Mouse (Mus musculus) embryo, embryonic 10.5 days (tissue): ENCODE measurements around the gene Ifnz.
"Not testable (repeated sequence)": the region's sequence is repeated elsewhere in the genome, so short reads cannot be mapped to it uniquely, and the experiment has no call there.

ENCODE experiments used
- DNase-seq: peaks from one replicate; pipeline ENCODE4 v3.0.0-alpha.2; 2015; ENCODE audit warnings: low spot score

Gene Ifnz

DNA sequence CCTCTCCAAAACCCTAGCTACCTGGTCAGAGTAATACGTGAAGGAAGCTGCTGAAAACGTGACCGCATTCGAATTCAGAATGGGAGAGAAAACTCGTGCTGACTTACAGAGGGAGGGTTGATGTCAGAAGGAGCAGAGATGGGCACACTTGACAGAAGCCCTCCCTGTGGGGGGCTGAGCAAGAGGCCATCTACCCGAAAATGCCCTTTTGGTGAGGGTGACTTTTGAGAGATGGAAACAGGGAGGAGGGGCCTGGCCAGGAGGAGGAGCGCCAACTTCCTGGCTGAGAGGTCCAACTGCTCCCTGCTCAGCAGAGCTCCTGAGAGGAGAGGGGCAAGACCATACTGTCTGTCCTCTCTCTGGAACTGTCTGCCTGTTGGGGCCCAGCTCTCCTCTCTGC lies at the start of gene Ifnz:
Ifnz (plus strand) TSS at position 301 of the 400 bp plus-strand sequence.
- not testable (repeated sequence) for DNase-seq

DNA sequence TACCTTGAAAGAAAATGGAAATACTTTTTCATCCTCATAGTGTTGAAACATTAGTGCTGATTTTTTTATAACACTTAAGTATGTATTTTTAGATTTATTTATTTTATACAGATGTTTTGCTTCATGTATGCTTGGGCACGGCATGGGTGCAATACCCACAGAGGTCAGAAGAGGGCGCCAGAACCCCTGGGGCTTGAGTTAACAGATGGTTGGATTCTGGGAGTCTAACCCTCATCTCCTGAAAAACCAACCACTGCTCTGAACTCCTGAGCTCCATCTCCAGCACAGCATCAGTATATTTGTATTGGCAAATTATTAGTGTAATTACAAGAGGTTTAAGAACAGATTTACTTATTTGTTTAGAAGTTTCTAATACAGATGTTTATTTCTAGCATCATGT lies 43.5 kb upstream of the Ifnz start:
- peak; percentile 86 for DNase-seq

DNA sequence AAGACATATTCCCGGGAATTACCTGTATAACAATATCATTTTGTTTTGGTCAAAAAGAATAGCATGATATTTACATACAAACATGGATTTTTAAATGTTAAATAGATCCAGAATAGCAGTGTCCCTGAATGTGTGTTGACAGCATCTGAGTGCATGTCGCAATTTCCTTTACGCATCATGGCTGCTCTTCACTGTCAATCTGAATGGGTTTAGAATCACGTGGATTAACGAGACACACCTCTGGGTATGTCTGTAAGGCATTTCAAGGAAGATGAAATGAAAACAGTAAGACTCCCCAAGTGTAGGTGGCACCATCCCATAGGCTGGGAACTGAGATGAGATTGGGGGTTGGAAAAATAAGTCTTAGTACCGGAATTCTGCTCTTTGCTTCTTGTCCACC lies 42.9 kb upstream of the Ifnz start:
- no peak for DNase-seq

DNA sequence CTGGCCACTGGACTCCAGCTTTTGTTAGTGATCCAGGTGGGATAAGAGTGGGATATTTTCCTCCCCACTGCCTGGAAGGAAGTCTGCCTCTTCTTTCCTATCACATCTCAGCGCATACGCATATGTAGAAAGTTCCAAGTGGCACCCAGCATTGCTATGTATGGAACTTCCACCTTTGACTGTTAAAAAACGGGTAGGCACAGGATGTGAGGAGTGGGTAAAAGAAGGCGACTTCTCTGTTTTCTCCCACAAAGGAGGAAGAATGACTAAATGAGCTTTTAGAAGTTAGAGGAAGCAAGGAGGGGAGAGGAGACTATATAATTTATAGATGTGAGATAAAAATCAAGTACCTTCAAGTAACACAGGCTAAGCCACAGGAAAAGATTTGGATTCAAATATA lies 40.5 kb upstream of the Ifnz start:
- DNase-seq = no peak

DNA sequence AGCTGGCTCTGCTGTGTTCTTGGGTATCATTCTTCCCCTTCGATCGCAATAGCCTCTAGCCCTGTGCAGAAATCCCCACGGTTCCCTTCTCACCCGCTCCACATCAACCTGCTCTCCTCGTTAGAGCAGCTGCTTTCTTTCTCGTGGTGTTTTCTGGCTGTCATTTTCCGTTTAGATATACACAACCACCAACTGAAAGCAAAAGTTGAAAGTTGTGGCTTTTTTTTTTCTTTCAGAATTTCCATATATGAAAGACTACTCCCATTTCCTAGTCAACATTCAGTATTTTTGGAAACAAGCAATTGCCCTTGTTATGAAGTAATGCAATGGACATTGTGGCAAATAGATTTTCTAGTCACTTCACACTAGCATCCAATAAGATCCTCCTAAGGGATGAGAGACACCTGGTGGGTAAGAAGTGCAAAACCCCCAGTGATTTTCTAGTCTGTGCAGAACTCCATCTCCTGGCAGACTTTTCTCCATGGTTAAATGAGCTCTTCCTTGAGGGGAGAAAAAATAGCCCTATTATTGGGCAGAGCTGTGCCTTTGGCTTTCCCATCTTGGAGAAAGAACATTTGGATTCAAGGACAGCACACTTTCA lies 39.1 kb upstream of the Ifnz start:
- no peak for DNase-seq

DNA sequence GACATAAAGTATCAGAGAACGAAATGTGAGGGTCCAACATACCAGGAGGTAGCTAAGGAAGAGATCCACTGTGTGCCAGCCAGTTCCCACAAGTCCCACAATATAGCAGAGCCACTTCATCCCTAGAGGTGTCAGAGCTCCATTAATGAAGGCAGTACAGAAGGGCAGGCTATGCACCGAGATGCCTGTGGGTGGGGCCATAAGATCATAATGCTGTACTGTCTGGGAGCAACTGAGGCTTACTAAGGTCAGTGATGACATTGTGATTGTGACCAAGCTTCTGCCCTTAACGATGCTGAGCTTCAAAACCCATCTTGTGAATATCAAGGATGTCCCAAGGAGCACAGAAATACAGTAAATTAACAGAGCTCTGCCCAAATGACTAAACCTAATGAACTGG lies 37.7 kb upstream of the Ifnz start:
- no peak for DNase-seq

DNA sequence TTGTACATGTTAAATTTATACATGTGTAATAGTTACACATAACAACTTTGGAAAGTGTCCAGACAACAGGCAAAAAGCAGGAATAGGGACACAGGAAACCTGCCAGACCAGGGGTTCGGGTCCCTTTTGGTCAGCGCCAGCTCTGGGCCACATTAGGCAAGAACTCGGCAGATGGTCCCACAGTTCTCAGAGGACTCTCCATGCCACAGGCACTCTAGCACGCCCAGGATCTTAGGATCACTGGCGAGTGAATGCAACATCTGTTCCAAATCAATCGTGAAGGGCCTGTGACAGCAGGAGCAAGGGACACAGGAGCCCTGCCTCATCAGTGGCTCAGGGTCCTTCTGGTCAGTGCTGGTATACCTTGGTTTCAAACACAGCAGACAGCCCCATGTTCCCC lies 32.0 kb upstream of the Ifnz start:
- no peak for DNase-seq

DNA sequence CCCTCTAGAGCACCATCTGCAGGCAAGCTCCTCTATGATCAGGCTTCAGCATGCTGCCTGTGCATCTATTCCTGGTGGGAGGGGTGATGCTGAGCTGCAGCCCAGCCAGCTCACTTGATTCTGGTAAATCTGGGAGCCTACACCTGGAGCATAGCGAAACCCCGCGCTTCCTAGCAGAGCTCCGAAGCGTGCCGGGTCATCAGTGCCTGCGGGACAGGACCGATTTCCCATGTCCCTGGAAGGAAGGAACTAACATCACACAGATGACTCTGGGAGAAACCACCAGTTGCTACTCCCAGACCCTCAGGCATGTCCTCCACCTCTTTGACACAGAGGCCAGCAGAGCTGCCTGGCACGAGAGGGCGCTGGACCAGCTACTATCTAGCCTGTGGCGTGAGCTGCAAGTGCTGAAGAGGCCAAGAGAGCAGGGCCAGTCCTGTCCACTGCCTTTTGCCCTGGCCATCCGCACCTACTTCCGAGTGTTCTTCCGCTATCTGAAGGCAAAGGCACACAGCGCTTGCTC lies 27.1 kb upstream of the Ifnz start, which contains the start of gene Gm13271:
Gm13271 (plus strand) TSS at position 51 of the 523 bp plus-strand sequence.
- DNase-seq = not testable (repeated sequence)

DNA sequence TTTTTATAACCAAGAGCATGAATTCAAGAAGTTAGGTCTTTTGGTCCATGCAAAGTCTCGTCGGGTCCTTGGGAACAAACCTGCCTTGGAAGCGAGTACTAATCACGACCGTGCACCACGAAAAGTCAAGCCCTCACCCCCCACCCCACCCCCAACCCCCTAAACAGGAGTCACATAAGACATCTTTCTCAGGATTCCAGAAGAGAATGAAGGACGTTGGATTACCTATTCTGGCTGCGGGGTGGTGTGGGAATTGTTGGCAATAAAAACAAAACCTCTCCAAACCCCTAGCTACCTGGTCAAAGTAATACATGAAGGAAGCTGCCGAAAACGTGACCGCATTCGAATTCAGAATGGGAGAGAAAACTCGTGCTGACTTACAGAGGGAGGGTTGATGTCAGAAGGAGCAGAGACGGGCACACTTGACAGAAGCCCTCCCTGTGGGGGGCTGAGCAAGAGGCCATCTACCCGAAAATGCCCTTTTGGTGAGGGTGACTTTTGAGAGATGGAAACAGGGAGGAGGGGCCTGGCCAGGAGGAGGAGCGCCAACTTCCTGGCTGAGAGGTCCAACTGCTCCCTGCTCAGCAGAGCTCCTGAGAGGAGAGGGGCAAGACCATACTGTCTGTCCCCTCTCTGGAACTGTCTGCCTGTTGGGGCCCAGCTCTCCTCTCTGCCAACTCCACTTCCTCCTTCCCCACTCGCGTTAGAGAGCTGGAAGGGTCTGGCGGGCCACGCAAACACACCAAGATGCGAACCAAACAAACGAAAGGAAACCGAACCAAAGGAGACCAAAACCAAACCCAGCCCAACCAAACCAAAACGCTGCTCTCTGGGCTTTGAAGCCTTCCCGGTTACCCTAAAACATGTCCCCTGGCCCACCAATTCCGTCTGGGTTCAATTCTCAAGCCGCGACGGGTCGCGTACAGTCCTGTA lies 25.1 kb upstream of the Ifnz start:
- peak; percentile 34 for DNase-seq

DNA sequence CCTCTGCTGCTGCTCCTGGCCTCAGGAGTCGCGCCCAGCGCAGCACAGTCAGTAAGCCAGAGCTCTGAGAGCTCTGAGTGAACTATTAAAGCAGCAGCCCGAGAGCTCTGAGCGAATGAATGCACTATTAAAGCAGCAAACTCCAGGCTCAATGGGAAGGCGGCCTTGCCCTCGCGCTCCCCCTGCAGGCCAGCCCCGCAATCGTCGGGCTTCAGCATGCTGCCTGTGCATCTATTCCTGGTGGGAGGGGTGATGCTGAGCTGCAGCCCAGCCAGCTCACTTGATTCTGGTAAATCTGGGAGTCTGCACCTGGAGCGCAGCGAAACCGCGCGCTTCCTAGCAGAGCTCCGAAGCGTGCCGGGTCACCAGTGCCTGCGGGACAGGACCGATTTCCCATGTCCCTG lies 24.3 kb upstream of the Ifnz start:
- DNase-seq = peak; percentile 91

DNA sequence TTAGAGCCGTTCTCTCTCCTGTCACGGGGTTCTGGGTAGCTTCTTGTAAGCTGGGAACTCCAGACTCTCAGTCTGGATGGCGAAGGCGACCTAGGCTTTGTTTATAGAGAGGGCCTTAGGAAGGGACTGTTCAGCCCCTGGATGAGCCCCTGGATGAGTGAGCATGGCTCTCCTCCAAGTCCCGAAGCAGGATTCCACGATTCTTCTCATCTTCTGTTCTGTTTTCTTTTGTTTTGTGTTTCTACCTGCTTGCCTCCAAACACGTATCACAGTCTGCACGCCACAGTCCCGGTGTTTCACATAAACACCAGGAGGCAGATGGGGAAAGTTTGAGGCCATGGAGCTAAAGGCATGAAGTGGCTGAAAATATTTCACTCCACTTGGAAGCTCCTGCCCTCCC lies 23.2 kb upstream of the Ifnz start:
- DNase-seq = not testable (repeated sequence)

DNA sequence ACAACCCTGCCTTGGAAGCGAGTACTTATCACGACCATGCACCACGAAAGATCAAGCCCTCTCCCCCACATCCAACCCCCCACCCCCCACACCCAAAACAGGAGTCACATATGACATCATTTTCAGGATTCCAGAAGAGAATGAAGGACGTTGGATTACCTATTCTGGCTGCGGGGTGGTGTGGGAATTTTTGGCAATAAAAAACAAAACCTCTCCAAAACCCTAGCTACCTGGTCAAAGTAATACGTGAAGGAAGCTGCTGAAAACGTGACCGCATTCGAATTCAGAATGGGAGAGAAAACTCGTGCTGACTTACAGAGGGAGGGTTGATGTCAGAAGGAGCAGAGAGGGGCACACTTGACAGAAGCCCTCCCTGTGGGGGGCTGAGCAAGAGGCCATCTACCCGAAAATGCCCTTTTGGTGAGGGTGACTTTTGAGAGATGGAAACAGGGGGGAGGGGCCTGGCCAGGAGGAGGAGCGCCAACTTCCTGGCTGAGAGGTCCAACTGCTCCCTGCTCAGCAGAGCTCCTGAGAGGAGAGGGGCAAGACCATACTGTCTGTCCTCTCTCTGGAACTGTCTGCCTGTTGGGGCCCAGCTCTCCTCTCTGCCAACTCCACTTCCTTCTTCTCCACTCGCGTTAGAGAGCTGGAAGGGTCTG lies 22.2 kb upstream of the Ifnz start, which contains the start of gene Gm13283:
Gm13283 (plus strand) TSS at position 510 of the 659 bp plus-strand sequence.
- not testable (repeated sequence) for DNase-seq

DNA sequence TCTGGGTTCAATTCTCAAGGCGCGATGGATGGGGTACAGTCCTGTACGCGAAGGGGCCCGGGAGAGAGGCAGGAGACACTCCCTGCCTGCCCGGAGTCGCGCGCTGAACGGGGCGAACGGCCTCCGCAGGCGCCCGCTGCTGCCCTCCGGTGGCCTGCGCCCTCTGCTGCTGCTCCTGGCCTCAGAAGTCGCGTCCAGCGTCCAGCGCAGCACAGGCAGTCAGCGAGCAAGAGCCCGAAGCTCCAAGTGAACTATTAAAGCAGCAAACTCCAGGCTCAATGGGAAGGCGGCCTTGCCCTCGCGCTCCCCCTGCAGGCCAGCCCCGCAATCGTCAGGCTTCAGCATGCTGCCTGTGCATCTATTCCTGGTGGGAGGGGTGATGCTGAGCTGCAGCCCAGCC lies 21.5 kb upstream of the Ifnz start:
- DNase-seq = peak; percentile 81

DNA sequence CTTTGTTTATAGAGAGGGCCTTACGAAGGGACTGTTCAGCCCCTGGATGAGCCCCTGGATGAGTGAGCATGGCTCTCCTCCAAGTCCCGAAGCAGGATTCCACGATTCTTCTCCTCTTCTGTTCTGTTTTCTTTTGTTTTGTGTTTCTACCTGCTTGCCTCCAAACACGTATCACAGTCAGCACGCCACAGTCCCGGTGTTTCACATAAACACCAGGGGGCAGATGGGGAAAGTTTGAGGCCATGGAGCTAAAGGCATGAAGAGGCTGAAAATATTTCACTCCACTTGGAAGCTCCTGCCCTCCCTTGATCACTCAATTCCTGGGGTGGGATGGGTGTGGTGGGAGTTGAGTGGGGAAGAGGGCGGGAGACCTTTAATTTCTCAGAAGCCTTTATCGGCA lies 20.2 kb upstream of the Ifnz start:
- not testable (repeated sequence) for DNase-seq

DNA sequence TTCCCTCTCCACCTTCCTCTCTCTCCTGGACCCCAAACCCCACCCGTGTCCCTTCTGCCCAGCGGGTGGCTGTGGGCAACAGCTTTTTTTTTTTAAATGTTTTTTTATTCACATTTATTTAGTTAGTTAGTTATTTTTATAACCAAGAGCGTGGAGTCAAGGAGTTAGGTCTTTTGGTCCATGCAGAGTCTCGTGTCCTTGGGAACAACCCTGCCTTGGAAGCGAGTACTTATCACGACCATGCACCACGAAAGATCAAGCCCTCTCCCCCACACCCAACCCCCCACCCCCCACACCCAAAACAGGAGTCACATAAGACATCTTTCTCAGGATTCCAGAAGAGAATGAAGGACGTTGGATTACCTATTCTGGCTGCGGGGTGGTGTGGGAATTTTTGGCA lies 19.6 kb upstream of the Ifnz start:
- not testable (repeated sequence) for DNase-seq

DNA sequence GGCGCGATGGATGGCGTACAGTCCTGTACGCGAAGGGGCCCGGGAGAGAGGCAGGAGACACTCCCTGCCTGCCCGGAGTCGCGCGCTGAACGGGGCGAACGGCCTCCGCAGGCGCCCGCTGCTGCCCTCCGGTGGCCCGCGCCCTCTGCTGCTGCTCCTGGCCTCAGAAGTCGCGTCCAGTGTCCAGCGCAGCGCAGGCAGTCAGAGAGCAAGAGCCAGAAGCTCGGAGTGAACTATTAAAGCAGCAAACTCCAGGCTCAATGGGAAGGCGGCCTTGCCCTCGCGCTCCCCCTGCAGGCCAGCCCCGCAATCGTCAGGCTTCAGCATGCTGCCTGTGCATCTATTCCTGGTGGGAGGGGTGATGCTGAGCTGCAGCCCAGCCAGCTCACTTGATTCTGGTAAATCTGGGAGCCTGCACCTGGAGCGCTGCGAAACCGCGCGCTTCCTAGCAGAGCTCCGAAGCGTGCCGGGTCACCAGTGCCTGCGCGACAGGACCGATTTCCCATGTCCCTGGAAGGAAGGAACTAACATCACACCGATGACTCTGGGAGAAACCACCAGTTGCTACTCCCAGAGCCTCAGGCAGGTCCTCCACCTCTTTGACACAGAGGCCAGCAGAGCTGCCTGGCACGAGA lies 18.4 kb upstream of the Ifnz start:
- peak; percentile 81 for DNase-seq

DNA sequence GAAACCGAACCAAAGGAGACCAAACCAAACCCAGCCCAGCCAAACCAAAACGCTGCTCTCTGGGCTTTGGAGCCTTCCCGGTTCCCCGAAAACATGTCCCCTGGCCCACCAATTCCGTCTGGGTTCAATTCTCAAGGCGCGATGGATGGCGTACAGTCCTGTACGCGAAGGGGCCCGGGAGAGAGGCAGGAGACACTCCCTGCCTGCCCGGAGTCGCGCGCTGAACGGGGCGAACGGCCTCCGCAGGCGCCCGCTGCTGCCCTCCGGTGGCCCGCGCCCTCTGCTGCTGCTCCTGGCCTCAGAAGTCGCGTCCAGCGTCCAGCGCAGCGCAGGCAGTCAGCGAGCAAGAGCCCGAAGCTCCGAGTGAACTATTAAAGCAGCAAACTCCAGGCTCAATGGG lies 8.4 kb upstream of the Ifnz start, which contains the start of gene Gm13290:
Gm13290 (plus strand) TSS at position 301 of the 400 bp plus-strand sequence.
- DNase-seq = not testable (repeated sequence)

DNA sequence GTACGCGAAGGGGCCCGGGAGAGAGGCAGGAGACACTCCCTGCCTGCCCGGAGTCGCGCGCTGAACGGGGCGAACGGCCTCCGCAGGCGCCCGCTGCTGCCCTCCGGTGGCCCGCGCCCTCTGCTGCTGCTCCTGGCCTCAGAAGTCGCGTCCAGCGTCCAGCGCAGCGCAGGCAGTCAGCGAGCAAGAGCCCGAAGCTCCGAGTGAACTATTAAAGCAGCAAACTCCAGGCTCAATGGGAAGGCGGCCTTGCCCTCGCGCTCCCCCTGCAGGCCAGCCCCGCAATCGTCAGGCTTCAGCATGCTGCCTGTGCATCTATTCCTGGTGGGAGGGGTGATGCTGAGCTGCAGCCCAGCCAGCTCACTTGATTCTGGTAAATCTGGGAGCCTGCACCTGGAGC lies 5.3 kb upstream of the Ifnz start, which contains the start of gene Gm13289:
Gm13289 (plus strand) TSS at position 301 of the 400 bp plus-strand sequence.
- DNase-seq = not testable (repeated sequence)

DNA sequence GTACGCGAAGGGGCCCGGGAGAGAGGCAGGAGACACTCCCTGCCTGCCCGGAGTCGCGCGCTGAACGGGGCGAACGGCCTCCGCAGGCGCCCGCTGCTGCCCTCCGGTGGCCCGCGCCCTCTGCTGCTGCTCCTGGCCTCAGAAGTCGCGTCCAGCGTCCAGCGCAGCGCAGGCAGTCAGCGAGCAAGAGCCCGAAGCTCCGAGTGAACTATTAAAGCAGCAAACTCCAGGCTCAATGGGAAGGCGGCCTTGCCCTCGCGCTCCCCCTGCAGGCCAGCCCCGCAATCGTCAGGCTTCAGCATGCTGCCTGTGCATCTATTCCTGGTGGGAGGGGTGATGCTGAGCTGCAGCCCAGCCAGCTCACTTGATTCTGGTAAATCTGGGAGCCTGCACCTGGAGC lies 2.4 kb upstream of the Ifnz start, which contains the start of gene Gm13272:
Gm13272 (plus strand) TSS at position 301 of the 400 bp plus-strand sequence.
- not testable (repeated sequence) for DNase-seq

DNA sequence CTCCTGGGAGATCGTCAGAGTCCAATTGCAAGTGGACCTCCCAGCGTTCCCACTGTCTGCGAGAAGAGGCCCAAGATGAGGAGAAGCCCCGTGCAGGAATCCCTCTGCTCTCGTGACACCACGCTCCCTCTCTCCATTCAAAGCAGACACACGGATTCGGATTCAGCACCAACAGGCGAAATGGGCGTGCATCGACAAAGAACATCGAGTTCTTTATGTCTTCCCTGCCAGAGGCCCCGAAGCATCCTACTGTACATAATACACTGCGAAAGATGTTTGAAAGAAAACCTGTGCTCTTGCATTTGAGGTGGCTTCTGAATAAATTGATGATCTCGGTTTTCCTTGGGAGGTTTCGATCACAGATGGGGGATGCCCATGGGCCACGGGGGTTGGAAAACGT lies 1.6 kb upstream of the Ifnz start:
- not testable (repeated sequence) for DNase-seq

DNA sequence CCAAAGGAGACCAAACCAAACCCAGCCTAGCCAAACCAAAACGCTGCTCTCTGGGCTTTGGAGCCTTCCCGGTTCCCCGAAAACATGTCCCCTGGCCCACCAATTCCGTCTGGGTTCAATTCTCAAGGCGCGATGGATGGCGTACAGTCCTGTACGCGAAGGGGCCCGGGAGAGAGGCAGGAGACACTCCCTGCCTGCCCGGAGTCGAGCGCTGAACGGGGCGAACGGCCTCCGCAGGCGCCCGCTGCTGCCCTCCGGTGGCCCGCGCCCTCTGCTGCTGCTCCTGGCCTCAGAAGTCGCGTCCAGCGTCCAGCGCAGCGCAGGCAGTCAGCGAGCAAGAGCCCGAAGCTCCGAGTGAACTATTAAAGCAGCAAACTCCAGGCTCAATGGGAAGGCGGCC lies 404 bp downstream of the Ifnz start:
- DNase-seq = not testable (repeated sequence)
